Mouse (Mus musculus) intestine, embryonic 16.5 days (tissue): ENCODE data around the gene Tent4b. TPM values are rescaled to one million over a fixed set of nuclear protein-coding genes. Genes with fewer than 3 reads are reported as not detected.
A peak's percentile ranks its signal among the peaks of the same experiment; 100 is the strongest.

Experiments
- ATAC-seq: fragments of 200-750 bp; cut with Nextera tagmentation; 2 replicates; pipeline ENCODE4 v1.8.0; 2017; ENCODE audit warnings: moderate TSS enrichment, moderate library complexity
- H3K27ac ChIP-seq: fragments of 300-500 bp; sonication (generic); 2 replicates; pipeline ENCODE4 v1.5.1; 2014; ENCODE audit warnings: mild to moderate bottlenecking, low read length
- H3K27me3 ChIP-seq: fragments of 300-500 bp; sonication (generic); replicated peaks from 2 replicates; pipeline ENCODE4 v1.6.1; 2014; ENCODE audit warnings: low read length, control low read depth, mixed read lengths; ENCODE audit not compliant: control insufficient read depth, insufficient read depth
- H3K36me3 ChIP-seq: fragments of 300-500 bp; sonication (generic); 2 replicates; pipeline ENCODE4 v1.6.1; 2014; ENCODE audit warnings: low read length, control low read depth; ENCODE audit not compliant: control insufficient read depth, insufficient read depth
- H3K4me1 ChIP-seq: fragments of 300-500 bp; sonication (generic); 2 replicates; pipeline ENCODE4 v1.6.1; 2014; ENCODE audit warnings: low read length, control low read depth, mixed read lengths; ENCODE audit not compliant: control insufficient read depth, insufficient read depth
- H3K4me2 ChIP-seq: fragments of 300-500 bp; sonication (generic); 2 replicates; pipeline ENCODE4 v1.6.1; 2014; ENCODE audit warnings: low read depth, low read length, control low read depth
- H3K4me3 ChIP-seq: fragments of 300-500 bp; sonication (generic); 2 replicates; pipeline ENCODE4 v1.5.1; 2014; ENCODE audit warnings: mild to moderate bottlenecking, low read length
- H3K9ac ChIP-seq: fragments of 300-500 bp; sonication (generic); 2 replicates; pipeline ENCODE4 v1.6.1; 2014; ENCODE audit warnings: low read depth, low read length
- H3K9me3 ChIP-seq: fragments of 300-500 bp; sonication (generic); 2 replicates; pipeline ENCODE4 v1.6.1; 2016; ENCODE audit warnings: low read length, control low read depth; ENCODE audit not compliant: control insufficient read depth
- WGBS: fragments of 180-500 bp; shearing (Covaris S2); extraction: QIAGEN DNeasy Blood & Tissue Kit; methylation state at CpG from one replicate; pipeline ENCODE4 v1.1.7; 2014; 5-methylcytosine and 5-hydroxymethylcytosine counted together
- polyA plus RNA-seq: library from polyadenylated mRNA; unstranded; fragments of >200 nt; fragmentation: Nextera tagmentation; extraction: Ambion mirVana; gene quantifications from 2 replicates; pipeline ENCODE4 v1.2.1, GENCODE M21; 2015

Gene Tent4b
- polyA plus RNA-seq, 1 experiment from 2014 or later, result 3.4 TPM

- H3K27me3 ChIP-seq, result no peaks in the 10 kb centered on the region
- no peak overlapping the region for H3K9ac ChIP-seq
- H3K4me1 ChIP-seq, result peaks cover 7% of the 10 kb centered on the region; the same call in 1 of the 2 replicates
- H3K4me3 ChIP-seq, result no peak overlapping the region
- no peaks in the 10 kb centered on the region for H3K36me3 ChIP-seq
- ATAC-seq, result no peak
- H3K9me3 ChIP-seq, result no peaks in the 10 kb centered on the region
- H3K4me2 ChIP-seq, result no peak overlapping the region
- WGBS, result 80% methylated on average over 13 of the region's 13 CpGs
- H3K27ac ChIP-seq, result no peak overlapping the region
Measured at GRCm38 (mm10) chr8:88283243-88284115, 84.5 kb downstream of the Tent4b start.

- H3K27ac ChIP-seq, result no peak overlapping the region
- H3K9me3 ChIP-seq, result no peaks in the 10 kb centered on the region
- no peak for ATAC-seq
- H3K27me3 ChIP-seq, result no peaks in the 10 kb centered on the region
- H3K4me2 ChIP-seq, result no peak overlapping the region
- no peak overlapping the region for H3K4me3 ChIP-seq
- 35% methylated on average over 7 of the region's 7 CpGs for WGBS
- peaks cover 7% of the 10 kb centered on the region; the same call in 1 of the 2 replicates for H3K4me1 ChIP-seq
- no peak overlapping the region for H3K9ac ChIP-seq
- H3K36me3 ChIP-seq, result no peaks in the 10 kb centered on the region
Measured at GRCm38 (mm10) chr8:88284738-88285137, 85.7 kb downstream of the Tent4b start.

GRCm38 (mm10) chr8:88285469-88286356 lies 86.7 kb downstream of the Tent4b start:
- Histone ChIP-seq H3K9ac (no peak overlapping the region), H3K27ac (no peak overlapping the region), H3K4me1 (peaks cover 7% of the 10 kb centered on the region; the same call in 1 of the 2 replicates), H3K4me3 (no peak overlapping the region), H3K36me3 (no peaks in the 10 kb centered on the region), H3K9me3 (no peaks in the 10 kb centered on the region), H3K4me2 (no peak overlapping the region), H3K27me3 (no peaks in the 10 kb centered on the region)
- 83% methylated on average over 8 of the region's 8 CpGs for whole genome bisulfite sequencing
- ATAC-seq, result no peak

- H3K9me3 ChIP-seq, result no peaks in the 10 kb centered on the region
- no peak overlapping the region for H3K4me2 ChIP-seq
- WGBS, result 85% methylated on average over 14 of the region's 14 CpGs
- no peak overlapping the region for H3K27ac ChIP-seq
- no peak overlapping the region for H3K9ac ChIP-seq
- no peaks in the 10 kb centered on the region for H3K27me3 ChIP-seq
- H3K4me3 ChIP-seq, result no peak overlapping the region
- no peaks in the 10 kb centered on the region for H3K36me3 ChIP-seq
- peaks cover 7% of the 10 kb centered on the region; the same call in 1 of the 2 replicates for H3K4me1 ChIP-seq
- ATAC-seq, result no peak
Measured at GRCm38 (mm10) chr8:88286421-88286960, 87.5 kb downstream of the Tent4b start.

DNA sequence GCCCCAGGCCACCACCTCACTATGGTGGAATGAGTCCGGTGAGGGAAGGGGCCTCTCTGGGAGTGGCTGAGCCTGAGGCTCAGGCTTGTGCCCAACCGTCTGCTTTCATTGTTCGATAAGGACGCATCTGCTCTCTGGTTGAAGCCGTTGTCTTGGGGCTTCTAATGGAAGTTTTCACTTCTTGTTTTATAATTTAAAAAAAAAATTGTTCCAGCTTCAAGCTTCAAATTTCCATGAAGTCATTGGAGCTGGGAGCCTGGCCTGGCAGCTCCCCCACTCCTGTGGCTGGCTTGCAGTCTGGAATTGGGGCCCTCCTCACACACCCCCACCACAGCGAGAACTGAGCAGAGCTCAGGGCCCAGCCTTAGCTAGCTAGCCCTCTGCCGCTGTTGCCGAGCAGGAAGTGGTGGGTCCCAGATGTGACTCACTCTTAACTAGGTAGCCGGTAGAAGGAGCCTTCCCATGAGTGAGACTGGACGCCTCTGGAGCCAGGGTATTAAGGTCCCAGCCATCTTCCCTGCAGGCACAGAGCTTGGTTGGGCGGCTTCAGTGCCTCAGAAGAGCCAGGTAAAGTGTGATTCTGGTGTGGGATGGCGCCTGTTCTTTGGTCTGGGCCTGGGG lies 89.7 kb downstream of the Tent4b start:
- H3K27me3 ChIP-seq, result no peaks in the 10 kb centered on the region
- peak; percentile 36; the same call in 1 of the 2 replicates for ATAC-seq
- H3K4me3 ChIP-seq, result no peak overlapping the region
- WGBS, result 70% methylated on average over 12 of the region's 12 CpGs
- no peak overlapping the region for H3K4me2 ChIP-seq
- H3K27ac ChIP-seq, result 0 out of 2 replicates have a peak overlapping the region, but pooled peaks have one; percentile 23
- no peaks in the 10 kb centered on the region for H3K9me3 ChIP-seq
- peak overlapping the region; percentile 31; the same call in 1 of the 2 replicates for H3K9ac ChIP-seq
- H3K36me3 ChIP-seq, result no peaks in the 10 kb centered on the region
- peaks cover 3% of the 10 kb centered on the region; the same call in 1 of the 2 replicates for H3K4me1 ChIP-seq

GRCm38 (mm10) chr8:88289901-88290300 lies 90.9 kb downstream of the Tent4b start:
- H3K27ac ChIP-seq, result peak overlapping the region; percentile 2; the same call in 1 of the 2 replicates
- H3K4me2 ChIP-seq, result no peak overlapping the region
- no peak overlapping the region for H3K9ac ChIP-seq
- no peak overlapping the region for H3K4me3 ChIP-seq
- WGBS, result 75% methylated on average over 1 of the region's 1 CpGs
- H3K36me3 ChIP-seq, result no peaks in the 10 kb centered on the region
- ATAC-seq, result no peak
- H3K9me3 ChIP-seq, result no peaks in the 10 kb centered on the region
- H3K4me1 ChIP-seq, result peaks cover 3% of the 10 kb centered on the region; the same call in 1 of the 2 replicates
- no peaks in the 10 kb centered on the region for H3K27me3 ChIP-seq

GRCm38 (mm10) chr8:88290326-88291304 lies 91.6 kb downstream of the Tent4b start:
- no peak for ATAC-seq
- no peak overlapping the region; the same call in 1 of the 2 replicates for H3K27ac ChIP-seq
- WGBS, result 80% methylated on average over 13 of the region's 13 CpGs
- no peak overlapping the region for H3K9ac ChIP-seq
- H3K9me3 ChIP-seq, result no peaks in the 10 kb centered on the region
- H3K4me1 ChIP-seq, result peaks cover 6% of the 10 kb centered on the region; the same call in 1 of the 2 replicates
- no peak overlapping the region for H3K4me2 ChIP-seq
- H3K27me3 ChIP-seq, result no peaks in the 10 kb centered on the region
- no peak overlapping the region for H3K4me3 ChIP-seq
- H3K36me3 ChIP-seq, result no peaks in the 10 kb centered on the region

DNA sequence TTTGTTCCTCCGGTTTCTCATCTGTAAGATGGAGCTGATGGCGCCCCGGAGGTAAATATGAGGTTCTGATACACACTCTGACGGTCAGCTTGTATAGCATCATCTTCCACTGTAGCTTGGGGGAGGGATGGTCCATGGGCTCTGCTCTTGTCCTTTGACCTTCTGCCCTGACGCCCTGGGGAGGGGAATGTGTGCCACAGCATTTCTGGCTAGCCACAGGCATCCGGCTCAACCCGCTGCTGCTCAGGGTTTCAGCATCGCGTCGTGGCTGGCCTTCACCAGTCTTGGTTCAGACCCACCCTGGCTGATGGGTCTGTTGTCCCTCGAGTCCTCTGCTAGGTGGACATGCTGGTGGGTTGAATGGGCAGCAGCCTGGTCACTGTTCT lies 92.3 kb downstream of the Tent4b start:
- no peak overlapping the region for H3K4me2 ChIP-seq

More for the DNA sequence above, 92.3 kb downstream of the Tent4b start:
- Histone ChIP-seq H3K27ac (no peak overlapping the region), H3K4me1 (peaks cover 6% of the 10 kb centered on the region; the same call in 1 of the 2 replicates), H3K36me3 (no peaks in the 10 kb centered on the region), H3K9ac (no peak overlapping the region), H3K4me3 (no peak overlapping the region), H3K9me3 (no peaks in the 10 kb centered on the region), H3K27me3 (no peaks in the 10 kb centered on the region)
- 84% methylated on average over 11 of the region's 11 CpGs for WGBS
- ATAC-seq, result no peak
